8 mouse cellular contexts compared by ENCODE assay signal in the genomic region with DNA sequence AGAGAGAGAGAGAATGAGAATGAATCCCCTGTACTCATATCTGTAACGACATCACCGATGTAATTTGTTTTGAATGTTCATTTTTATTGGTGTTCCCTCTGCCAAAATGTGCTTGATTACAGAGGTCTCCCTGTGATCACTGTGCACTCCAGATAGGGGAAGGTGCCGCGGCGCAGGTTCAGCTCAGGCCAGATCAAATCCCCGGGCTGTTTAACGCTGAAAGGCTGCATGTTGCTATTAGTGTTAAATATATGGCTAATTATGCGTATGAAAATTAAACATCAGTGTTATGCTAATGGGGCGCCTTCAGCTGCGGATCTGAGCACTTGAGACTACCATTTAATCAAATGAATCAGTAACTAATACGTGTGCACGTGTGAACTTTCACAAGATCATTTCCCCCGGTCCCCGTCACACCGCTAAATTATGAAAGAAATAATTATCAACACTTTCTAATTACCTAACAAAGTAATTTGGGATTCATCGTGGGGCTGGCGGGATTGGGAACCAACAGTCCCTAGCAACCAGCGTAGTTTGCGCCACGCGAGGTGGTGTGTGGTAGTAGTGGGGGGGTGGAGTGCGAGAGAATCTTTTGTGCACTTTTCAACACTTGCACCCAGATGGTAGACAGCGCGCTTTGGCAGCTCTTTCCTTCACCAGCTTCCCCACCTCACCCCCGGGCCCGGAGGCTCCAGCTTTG. TPM values are rescaled to one million over a fixed set of nuclear protein-coding genes. Genes with fewer than 3 reads are reported as not detected.
DNase-seq lines count a peak whose midpoint lies in the region; ATAC-seq lines count a peak whose summit lies in the region.

A gene (plus strand): TSS at position 100 of the 700 bp plus-strand sequence.

- H3K36me3 ChIP-seq in limb, embryonic 15.5 days, result no peaks in the 10 kb centered on the region

- H3K4me3 ChIP-seq in brown adipose tissue, adult 24 weeks (ENCODE audit: insufficient read depth, low read depth, low read length), result peak within 1 kb of the TSS; percentile 45
- H3K4me3 ChIP-seq in limb, embryonic 15.5 days, result peak within 1 kb of the TSS; percentile 50

- DNase-seq in kidney, postnatal 10 days, result peak; percentile 13
- no peak for DNase-seq in kidney, adult 8-10 months
- DNase-seq in heart, postnatal 10 days, result peak; percentile 14 to 32
- DNase-seq in thymus, postnatal 14 days, result peak; percentile 39
- DNase-seq in urinary bladder, adult 2 months (ENCODE audit: low spot score), result no peak
- no peak for DNase-seq in kidney, adult 18-20 months

- peaks cover 95% of the 10 kb centered on the region for H3K27me3 ChIP-seq in limb, embryonic 15.5 days

- H3K4me1 ChIP-seq in brown adipose tissue, adult 24 weeks (ENCODE audit: control insufficient read depth, insufficient read depth, insufficient read length, low read length), result peaks cover 9% of the 10 kb centered on the region; the same call in 1 of the 2 replicates
- peaks cover 34% of the 10 kb centered on the region for H3K4me1 ChIP-seq in limb, embryonic 15.5 days

- ATAC-seq in limb, embryonic 15.5 days (ENCODE audit: insufficient number of reproducible peaks, low FRiP score, low TSS enrichment, low read depth), result no peak

- intact Hi-C loops in heart, postnatal 10 days (cut with DNase I), result loop anchor here (5.0 kb wide), 1 partner anchor 76 kb away; a partner anchor contains a TSS

- WGBS in limb, embryonic 15.5 days, result 2% methylated on average over 26 of the region's 26 CpGs

- peak within 1 kb of the TSS; percentile 93 for H3K4me2 ChIP-seq in limb, embryonic 15.5 days

- no peak within 1 kb of the TSS for H3K9ac ChIP-seq in limb, embryonic 15.5 days

- H3K27ac ChIP-seq in brown adipose tissue, adult 24 weeks (replicated peaks; ENCODE audit: low read depth, low read length), result no peak within 1 kb of the TSS
- H3K27ac ChIP-seq in limb, embryonic 15.5 days, result no peak within 1 kb of the TSS

- H3K9me3 ChIP-seq in limb, embryonic 15.5 days, result no peaks in the 10 kb centered on the region

RNA-seq across cellular contexts. Expression of the gene that starts here (rescaled TPM):
- polyA plus RNA-seq in brown adipose tissue, adult 24 weeks (2012; ENCODE audit: insufficient read depth, insufficient read length, missing spikeins), result not detected in 2 replicates
- total RNA-seq in heart, postnatal 10 days (2021), result under 1 TPM in 1 of 2 experiments, not detected in 1; 0.48 TPM
- polyA plus RNA-seq in limb, embryonic 15.5 days (2015; fragmentation: Nextera tagmentation; extraction: Ambion mirVana), result 3.9 and 4.4 TPM in 2 replicates
- 0.10 and 0.11 TPM in 2 replicates for polyA plus RNA-seq in urinary bladder, adult 2 months (2012; rRNA removed)

Comparison
In these comparisons a context has a peak if more than half of its experiments do, and no peak if none do; other contexts are left out.
1. DNase-seq: peak in kidney, postnatal 10 days (single experiment) and thymus, postnatal 14 days (single experiment); none in kidney, adult 8-10 months (0 of 2), urinary bladder, adult 2 months (single experiment) and kidney, adult 18-20 months (single experiment).
2. Peak in DNase-seq in heart, postnatal 10 days; RNA of the gene not detected or under 1 TPM.